Mouse (Mus musculus): ENCODE data around the gene Olfr58.
"Not testable (repeated sequence)": the region's sequence is repeated elsewhere in the genome, so short reads cannot be mapped to it uniquely, and the experiment has no call there.

Olfr58 gene

GRCm38 (mm10) chr9:19779983-19780382 is at the start of gene Olfr58:
Gene Olfr58, plus strand, starts transcription at chr9:19780283.
- DNase-seq = no peak

GRCm38 (mm10) chr9:19769136-19769535 is 10.9 kb upstream of the Olfr58 start:
- no peak for DNase-seq

GRCm38 (mm10) chr9:19769701-19770100 is 10.4 kb upstream of the Olfr58 start:
- no peak for DNase-seq

- DNase-seq = no peak
These were observed 22.9 kb downstream of the Olfr58 start for GRCm38 (mm10) chr9:19803000-19803399.

GRCm38 (mm10) chr9:19804606-19805005 is 24.5 kb downstream of the Olfr58 start, which contains the start of gene Olfr859:
Gene Olfr859, plus strand, starts transcription at chr9:19804906.
- DNase-seq = not testable (repeated sequence)
